Mouse (Mus musculus): ENCODE data around the gene Rbm18.

Gene Rbm18

GRCm38 (mm10) chr2:36104436-36104955, 32.1 kb downstream of the Rbm18 start:
- DNase-seq = no peak

DNA sequence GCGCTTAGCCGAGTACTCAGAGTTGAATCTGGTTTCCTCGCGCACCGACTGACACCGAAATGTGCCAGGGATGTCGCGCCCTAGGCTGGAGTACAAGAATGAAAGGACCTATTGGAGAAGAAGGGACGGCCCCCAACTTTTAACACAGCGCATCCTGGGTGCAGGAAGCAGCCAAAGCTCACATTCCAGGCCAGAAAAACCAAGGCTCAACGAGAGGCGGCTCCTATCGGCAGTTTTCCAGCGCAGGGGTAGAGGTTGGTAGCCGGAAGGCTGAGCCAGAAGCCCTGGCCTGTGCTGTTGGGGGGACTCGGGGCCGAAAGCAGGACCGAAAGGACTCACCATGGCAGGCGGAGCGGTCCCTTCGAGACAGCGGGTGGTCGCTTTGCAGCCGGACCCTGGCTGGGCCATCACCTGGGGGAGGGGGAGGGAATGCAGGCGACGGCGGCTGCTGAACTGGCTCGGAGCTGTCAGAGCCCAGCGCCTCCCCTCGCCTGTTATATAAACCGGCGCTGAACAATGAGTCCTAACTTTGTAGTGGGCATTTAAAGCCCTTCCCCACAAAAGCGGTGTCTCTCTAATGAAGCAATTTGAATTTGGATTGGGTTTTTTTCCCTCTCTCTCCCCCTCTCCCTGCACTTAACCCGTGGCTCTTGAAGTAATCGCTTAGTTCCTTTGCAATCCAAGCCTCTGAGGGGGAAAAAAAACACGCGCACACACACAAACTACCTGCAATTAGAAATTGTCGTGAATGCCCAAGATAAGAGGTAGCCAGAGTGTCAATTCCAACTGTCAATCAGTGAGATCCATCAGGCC, 32.8 kb downstream of the Rbm18 start:
- DNase-seq = no peak

GRCm38 (mm10) chr2:36103069-36103554, 33.5 kb downstream of the Rbm18 start:
- no peak for DNase-seq

DNA sequence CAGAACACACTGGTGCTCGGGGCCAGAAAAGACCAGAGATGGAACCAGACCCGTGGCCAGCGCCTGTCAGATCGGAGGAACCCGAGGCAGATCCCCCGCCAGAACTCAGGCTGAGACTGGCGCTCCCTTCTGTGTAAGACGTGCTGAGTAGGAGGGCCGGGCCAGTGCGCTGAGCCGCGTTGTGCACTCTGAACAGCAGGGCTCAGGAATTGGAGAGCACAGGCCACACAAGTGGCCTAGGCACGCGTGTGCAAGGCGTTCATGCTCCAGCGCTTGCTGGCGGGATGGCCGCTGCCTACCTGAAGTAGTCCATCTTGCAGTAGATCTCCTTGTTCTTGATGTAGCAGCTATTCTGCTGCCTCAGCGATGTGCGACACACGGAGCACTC, 34.0 kb downstream of the Rbm18 start:
- DNase-seq = no peak

DNA sequence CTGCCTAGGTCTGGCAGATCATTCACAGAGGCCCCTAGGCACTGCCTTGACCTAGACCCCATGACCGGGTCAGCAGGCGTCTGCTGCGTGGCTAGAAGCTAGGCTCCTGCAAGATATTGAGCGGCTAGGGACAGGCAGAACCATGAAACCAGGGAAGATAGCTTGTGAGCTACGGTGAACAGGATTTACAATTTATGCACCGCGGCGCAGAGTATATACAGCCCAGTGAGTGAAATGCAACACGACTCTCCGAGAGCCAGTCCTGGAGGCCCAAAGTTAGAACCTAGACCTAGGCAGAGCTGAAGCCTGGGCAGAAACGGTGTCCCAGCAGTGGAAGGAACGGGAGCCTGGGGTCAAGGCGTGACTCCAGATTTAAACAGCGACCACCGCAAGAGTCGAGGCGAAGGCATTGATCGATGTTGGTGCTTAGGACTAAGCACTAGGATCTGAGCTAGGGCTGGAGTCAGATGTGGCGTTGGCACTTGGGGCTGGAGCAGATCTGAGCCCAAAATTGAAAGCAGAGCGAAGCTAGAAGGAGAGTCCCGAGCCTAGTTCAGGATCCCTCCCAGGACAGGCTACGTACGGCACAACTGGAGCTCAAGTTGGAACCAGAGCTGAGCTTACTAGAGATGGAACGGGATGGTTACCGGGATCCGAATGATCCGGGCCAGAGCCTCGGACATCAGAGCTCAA, 34.6 kb downstream of the Rbm18 start:
- DNase-seq = no peak

DNA sequence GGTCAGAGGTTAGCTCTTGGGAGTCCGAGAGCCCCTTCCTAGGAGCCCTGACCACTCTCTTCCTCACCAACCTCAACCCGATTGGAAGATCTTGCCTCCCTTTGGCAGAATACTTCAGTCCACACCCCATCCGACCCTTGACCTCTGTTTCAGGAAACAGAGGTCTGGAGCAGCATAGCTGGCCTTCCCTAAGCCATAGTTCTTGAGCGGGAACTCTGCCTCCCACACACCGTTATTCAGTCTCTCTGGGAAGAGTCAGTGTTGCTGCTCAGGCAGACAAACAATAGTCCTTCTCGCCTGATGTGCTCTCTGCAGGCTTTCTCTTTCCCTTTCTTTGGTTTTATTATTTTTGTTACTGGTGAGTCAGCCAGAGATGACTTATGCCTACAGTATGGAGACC, 36.8 kb downstream of the Rbm18 start:
- no peak for DNase-seq

- no peak for DNase-seq
These were observed 38.6 kb downstream of the Rbm18 start for GRCm38 (mm10) chr2:36098021-36098420.

DNA sequence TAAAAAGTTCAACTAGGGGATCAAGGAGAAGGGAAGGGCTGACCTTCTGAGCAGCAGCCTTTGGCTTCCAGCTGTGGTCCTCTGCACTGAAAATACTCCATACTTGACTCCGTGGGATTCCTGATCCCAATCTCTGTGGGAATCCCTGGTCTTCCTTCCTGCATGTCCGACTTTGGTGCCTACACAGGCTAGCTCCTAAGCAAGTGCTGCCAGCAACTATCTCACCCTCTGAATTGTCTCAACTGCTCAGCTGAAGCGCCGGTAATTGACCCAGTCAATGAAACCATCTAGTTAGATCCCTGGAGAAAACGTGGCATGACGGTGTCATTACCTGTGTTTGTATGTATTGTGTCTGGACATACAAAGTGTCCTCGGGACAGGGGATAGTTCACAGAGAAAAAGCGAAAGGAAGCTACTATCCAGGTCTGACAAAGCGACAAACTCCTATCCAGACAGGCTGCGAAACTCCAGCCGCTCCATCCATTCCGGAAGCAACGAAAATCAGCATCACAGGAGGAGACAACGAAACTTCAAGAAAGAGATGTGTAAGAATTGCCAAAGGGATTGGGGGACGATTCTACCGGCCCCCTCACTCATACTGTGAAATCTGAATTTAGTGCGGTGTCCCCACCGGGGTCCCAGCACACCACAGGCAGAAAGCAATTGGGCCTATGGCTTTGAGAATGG, 39.3 kb downstream of the Rbm18 start:
- no peak for DNase-seq

DNA sequence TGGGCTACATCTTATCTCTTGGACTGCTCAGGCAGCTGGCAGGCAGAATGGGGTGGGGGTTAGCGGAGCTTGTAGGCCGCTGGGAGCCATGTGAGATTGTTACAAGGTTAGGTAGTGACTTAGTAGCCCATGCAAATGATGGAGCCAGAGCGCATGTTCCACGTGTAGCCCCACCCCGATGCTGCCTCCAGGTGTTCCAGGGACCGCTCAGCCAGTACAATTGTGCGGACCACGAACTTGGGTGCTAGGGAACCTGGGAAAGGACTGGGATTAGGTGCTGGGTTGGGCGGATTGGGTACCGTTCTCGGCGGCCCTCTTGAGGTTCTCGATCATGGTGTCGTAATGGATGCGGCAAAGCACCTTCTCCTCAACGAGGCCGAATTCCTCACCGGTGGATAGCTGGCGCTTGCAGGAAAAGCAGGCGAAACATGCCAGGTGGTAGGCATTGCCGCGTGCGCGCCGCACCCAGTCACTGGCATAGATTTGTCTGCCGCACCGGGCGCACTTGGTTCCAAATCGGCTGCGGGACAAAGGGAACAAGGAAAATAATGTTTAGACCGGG, 42.6 kb downstream of the Rbm18 start:
- DNase-seq = no peak

GRCm38 (mm10) chr2:36093301-36093700, 43.3 kb downstream of the Rbm18 start:
- DNase-seq = no peak

DNA sequence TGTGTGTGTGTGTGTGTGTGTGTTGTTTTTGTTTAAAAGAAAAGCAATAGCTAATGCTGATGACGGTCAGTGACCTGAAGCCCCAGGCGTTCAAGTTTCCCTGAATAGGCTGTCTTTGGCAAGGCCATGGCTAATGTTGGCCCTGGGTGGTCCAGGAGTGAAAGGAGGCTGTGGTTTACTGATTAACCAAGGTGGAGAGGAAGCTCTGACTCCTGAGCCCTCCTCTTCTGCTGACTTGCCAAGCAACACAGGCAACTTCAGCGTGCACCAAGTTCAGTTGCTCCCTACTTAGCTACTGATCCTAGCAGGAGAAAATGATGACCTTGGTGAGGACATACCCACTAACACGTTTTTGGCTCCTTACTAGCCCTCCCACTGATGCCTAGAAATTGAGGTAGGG, 43.8 kb downstream of the Rbm18 start:
- no peak for DNase-seq

DNA sequence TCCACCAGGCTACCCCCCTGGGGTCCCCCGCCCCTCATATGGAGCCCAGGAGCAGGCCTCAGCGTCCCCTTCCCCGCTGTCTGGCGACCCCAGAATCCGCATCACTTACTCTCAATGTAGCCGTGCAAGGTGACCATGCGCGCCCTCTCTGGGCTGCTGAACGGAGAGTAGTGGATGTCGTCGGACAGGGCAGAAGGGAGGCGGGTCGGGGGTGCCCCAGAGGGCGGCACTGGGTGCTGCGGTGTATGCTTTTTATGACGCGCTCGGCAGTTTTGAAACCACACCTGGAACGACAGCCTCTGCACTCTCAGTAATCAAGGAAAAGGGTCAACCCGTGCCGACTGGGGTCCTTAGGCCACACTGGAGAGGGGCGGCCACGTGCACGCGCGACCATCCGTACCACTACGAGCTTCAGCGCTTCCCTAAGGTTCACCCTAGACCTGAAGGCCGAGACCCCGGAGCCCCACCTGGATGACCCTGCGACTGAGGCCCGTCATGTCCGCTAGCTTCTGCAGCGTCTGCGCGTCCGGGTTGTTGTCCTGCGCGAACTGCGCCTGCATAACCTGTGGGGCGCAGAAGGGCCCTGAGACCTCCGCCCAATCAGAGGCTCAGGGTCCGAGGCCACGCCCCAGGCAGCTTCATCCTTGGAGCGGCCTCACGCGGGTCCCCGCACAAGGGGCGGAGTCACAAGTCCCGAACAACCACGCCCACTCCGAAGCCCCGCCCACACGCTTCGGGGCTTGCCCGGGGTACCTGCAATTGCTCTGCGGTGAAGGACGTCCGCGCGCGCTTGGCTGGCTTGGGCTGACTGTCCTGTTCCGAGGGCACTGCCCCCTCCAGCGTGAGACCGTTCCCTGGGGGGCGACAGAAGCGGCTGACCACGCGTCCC, 45.5 kb downstream of the Rbm18 start:
- DNase-seq = peak; percentile 80

- no peak for DNase-seq
These were observed 47.4 kb downstream of the Rbm18 start for GRCm38 (mm10) chr2:36089190-36089589.

GRCm38 (mm10) chr2:36085041-36085440, 51.5 kb downstream of the Rbm18 start:
- no peak for DNase-seq

DNA sequence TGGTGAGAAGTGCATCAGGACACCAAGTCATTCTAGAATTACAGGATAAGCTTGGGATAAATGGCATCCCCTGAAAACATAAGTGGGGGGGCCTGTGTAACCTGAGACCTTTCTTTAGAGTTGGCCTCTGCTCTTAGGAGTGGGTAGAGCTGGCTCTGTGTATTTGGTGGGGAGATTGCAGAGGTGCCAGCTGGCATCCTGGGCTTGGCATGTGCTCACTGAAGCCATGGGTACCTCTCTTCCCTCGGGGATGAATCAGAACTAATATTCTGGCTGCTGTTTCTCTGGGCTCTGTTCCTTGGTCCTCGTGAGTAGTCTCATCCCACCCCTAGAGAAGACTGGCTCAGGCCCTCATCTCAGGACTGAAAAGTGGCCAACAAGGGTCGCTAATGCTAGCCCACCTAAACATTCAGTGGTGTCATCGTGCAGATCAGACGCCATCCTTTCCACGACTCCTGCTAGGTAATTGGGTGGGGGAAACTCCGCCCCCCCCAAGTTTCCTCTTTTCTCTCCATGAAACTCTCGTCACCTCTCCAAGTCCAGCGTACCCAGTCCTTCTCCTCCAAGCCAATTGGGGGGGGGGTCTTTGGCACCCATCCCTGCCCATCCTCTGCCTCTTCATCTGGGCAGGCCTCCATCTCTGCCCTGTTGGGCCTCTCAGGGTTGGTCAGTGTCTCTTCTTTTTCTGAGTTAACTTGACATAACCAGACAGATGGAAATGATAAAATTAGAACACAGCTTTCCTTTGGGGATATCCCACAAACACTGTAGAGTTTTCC, 53.6 kb downstream of the Rbm18 start:
- DNase-seq = no peak

- DNase-seq = no peak
These were observed 55.1 kb downstream of the Rbm18 start for GRCm38 (mm10) chr2:36081446-36081845.

- DNase-seq = no peak
These were observed 59.3 kb downstream of the Rbm18 start for GRCm38 (mm10) chr2:36077160-36077761.

GRCm38 (mm10) chr2:36075210-36075609, 61.4 kb downstream of the Rbm18 start:
- no peak for DNase-seq

GRCm38 (mm10) chr2:36073781-36074180, 62.8 kb downstream of the Rbm18 start:
- no peak for DNase-seq

DNA sequence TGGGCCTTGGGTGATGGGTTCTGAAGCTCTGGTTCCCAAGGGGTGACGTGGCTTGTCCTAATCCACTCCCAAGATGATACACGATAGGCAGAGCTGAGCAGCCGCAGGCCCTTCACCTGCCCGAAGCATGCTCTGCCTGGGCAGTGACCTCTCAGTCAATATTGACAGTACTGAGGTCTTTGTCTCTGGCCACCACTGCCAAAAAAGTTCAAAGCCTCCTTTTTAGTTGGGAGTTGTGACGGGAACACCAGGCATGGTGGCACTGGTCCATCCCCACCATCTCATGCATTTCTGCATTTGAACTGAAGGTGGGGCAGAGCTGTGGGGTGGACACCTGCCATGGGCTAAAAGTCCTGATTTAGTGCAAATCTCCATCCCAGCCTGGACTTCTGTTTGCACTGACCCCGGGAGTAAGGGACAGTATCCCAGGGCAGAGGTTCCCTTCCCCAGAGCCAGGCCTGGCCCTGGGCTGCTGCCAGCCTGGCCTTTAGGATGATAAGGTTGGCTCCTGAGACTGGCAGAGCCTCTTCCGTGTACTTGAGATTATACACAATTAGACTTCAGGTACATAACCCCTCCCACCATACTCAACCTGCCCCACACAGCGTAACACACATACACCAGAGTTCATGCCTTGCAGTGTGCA, 64.8 kb downstream of the Rbm18 start:
- DNase-seq = no peak
